Mouse (Mus musculus) gastrocnemius, postnatal 25 days (tissue): Measurements from ENCODE around the gene Ephb2. TPM values are rescaled to one million over a fixed set of nuclear protein-coding genes. Genes with fewer than 3 reads are reported as not detected.
A peak's percentile ranks its signal among the peaks of the same experiment; 100 is the strongest.

Experiments
- DNase-seq: peaks from one replicate; pipeline ENCODE4 v3.0.0; 2022
- long read RNA-seq, 2 experiments: library from polyadenylated mRNA; stranded (forward); transcript quantifications; one replicate each; pipeline ENCODE4 v2.0.0; 2021
- total RNA-seq, 2 experiments: library from RNA; stranded (reverse); gene quantifications; 1 replicate in 1 of 2; 2 replicates in 1 of 2; pipeline ENCODE4 v1.2.3; 2021

Gene Ephb2
- total RNA-seq: 1 to 10 TPM in 1 of 2 experiments, under 1 TPM in 1; 1.00 to 1.2 TPM
- long read RNA-seq, experiment 1: 0 reads
- long read RNA-seq, experiment 2, partial matches to known transcripts: 0 of 1 reads
- long read RNA-seq, experiment 2, other reads (novel, unspliced or antisense): 1 of 1 reads

GRCm38 (mm10) chr4:136835621-136836386 is at the start of gene Ephb2:
Ephb2 (minus strand) TSS chr4:136835988.
- DNase-seq: peak; percentile 53

DNA sequence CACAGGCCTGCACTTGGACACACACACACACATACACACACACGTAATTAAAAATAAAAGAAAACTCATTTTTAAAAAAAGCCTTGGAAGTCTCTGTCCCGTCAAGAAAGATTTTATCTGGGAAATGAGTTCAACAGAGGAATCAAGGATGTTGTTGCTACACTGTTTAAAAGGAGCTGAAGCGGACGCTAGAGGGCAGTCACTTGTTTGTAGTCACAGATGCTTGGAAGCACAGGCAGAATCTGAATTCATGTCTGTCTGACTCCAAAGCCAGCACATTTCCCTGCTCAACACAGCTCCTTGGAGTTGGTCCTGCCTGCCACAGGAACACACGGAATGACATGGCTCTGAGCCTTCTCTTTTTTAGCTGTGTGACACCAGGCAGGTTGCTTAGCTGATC is 42.8 kb upstream of the Ephb2 start:
- DNase-seq: no peak

GRCm38 (mm10) chr4:136878171-136878570 is 42.4 kb upstream of the Ephb2 start:
- no peak for DNase-seq

- no peak for DNase-seq
Measured at GRCm38 (mm10) chr4:136876971-136877370, 41.2 kb upstream of the Ephb2 start.

DNA sequence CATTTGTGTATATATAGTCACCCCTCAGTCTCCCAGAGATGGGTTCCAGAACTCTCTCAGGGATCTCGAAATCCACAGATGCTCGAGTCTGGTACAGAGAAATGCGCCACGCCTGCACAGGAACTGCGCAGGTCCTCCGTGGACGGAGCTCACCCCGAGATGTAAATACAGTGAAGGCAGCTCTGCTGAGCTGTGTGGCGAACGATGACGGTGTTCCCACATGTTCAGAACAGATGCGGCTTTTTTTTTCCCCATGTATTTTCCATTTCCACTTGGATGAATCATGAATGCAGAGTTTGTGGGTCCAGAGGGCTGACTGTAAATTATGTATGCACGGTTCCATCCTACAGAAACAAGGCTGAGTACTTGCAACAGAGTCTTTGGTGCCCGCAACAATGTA is 39.2 kb upstream of the Ephb2 start:
- DNase-seq: no peak

GRCm38 (mm10) chr4:136868371-136868770 is 32.6 kb upstream of the Ephb2 start:
- no peak for DNase-seq

DNA sequence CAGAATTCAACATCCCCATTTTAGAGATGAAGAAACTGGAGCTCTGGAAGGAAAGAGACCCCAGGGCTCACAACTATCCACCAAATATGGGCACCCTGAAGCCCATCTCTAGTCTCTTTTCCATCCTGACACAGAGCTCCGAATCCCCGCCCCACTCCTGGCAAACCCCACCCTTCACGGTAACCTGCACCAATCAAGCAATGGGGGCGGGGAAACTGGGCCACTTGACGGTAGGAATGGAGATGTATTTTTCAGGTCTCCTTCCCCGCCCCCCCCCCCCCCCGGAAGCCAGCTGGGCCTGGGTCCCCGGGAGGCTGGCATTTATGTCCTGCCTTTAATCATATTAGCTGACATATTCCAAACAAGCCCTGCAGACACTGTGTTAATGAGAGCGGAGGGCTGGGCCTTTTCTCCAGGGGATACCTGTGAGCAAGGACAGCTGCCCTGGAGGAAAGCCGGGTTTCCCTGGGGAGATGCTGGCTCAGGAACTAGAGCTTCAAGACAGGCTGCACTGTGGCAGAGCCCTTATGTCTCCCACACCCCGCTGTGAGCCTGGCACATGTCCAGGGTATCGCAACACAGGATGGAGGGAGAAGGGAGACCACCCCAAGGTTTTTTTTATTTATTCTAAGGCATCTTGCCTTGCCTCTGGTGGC is 32.0 kb upstream of the Ephb2 start:
- DNase-seq: no peak

- no peak for DNase-seq
Measured at GRCm38 (mm10) chr4:136865531-136865930, 29.7 kb upstream of the Ephb2 start.

DNA sequence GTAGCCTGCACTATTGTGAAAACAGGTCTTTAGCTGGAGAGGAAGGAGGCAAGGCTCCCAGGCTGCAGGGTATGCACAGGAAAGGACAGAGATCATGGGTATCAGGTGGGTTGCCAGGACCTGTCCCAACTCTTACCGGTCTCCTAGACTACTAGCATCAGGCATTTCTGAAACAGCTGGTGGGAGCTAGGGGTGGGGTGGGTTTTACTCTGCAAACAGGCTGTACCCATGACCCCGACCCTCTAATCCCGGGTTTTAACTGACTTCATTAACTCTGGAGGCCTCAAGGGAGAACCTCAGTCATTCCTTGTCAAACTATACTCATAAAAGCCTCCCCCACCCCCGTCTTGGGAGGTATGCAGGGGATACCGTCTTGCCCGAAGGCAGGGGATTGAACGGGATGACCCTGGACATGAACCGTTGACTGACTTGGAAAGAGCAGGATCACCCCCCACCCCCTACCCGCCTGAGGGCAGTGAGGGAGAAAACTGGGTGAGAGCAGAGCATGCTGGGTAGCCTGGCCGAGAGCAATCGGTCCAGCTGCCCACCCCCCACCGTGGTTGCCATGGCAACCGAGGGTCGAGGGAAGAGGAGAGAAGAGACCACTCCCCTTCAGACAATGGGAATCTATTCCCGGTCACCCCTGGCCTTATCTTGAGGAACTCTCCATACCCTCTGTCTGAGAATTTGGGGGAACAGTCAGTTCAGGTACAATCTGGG is 29.1 kb upstream of the Ephb2 start:
- no peak for DNase-seq

DNA sequence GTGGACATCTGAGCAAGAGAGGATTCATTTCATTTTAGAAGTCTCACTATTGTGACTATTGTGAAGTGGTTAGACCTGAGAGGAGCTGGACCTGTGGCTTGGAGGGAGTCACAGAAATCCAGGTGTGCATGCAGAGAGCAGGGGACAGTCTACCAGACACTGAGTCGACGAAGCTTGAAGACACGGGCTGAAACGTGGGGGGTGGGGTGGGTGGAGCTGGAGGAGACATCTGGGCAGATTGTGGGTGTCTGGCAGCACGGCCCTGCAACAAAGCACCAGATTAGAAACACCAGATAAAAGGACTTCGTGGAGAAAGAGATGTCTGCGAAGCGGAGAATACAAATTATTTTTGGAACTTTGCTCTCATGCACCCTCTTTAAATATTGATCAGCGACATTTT is 27.7 kb upstream of the Ephb2 start:
- no peak for DNase-seq

GRCm38 (mm10) chr4:136862411-136862810 is 26.6 kb upstream of the Ephb2 start:
- no peak for DNase-seq

GRCm38 (mm10) chr4:136861806-136862205 is 26.0 kb upstream of the Ephb2 start:
- no peak for DNase-seq

GRCm38 (mm10) chr4:136860022-136860421 is 24.2 kb upstream of the Ephb2 start:
- no peak for DNase-seq

DNA sequence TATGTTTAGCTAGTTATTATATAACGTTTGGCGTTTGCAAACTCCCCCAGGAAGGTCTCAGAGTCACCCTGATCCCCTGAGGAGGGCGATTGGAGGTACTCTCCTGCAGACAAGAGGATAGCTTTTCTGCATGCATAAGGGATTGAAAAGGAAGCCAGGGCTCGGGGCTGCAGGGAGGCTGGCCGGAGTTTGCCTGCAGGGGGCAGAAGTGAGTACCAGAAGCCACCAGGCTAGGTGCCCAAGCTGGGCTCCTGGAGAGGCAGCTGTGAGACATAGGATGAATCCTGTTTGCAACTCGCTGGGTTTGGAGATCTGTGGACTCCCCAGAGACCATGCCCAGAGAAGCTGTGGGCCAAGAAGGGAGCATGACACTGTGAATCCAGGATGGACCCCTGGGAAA is 19.3 kb upstream of the Ephb2 start:
- no peak for DNase-seq

- DNase-seq: no peak
Measured at GRCm38 (mm10) chr4:136852989-136853388, 17.2 kb upstream of the Ephb2 start.

DNA sequence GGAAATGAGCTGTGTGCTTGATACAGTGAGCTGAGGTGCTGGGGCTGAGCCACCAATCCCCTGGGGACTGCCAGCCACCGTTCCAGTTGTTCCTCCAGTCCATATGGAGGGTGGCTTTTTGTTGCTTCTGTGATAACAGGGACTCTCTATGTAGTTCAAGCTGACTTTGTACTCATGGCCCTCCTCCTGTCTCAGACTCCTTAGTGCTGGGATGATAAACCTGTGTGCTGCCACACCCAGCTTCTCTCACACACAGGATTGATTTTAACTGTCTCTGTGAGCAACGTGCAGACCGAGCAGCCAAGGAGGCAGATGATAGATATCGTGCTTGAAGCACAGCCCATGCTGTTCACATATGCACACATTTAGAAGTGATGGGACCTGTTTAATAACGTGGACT is 16.3 kb upstream of the Ephb2 start:
- DNase-seq: no peak

DNA sequence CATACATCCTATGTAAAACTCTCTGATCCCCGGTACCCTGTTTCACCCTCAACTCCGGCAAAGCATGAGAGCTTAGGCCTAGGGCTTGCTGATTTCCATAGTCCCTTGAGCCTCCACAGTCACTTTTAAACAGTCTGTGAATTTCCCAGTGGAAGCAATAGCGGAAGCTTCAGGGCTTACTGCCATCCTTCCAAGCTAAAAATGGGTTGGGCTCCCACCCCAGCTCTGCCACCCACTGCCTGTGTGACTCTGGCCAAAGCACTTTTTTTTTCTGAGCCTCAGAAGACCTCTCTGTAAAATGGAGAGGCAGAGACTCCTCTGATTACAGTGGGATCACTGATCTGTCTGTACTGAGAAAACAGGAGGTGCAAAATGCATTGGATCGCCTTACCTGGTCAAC is 12.8 kb upstream of the Ephb2 start:
- DNase-seq: no peak

DNA sequence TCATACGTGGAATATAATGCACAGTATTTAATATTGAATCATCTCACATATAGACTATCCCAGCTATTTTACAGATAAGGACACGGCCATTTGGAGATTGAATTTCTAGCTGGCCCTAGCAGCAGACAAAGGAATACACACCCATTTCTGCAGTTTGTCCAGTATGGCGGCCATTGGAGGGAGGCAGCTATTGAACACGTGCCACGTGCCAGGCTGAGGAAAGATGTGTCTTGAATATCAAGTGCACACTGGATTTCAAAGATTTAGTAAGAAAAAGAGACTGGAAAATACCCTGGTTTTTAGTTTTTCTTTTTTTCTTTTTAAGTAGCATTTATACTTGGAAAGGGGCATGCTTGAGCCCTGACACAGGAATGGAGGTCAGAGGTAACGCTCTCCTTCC is 11.4 kb upstream of the Ephb2 start:
- no peak for DNase-seq

DNA sequence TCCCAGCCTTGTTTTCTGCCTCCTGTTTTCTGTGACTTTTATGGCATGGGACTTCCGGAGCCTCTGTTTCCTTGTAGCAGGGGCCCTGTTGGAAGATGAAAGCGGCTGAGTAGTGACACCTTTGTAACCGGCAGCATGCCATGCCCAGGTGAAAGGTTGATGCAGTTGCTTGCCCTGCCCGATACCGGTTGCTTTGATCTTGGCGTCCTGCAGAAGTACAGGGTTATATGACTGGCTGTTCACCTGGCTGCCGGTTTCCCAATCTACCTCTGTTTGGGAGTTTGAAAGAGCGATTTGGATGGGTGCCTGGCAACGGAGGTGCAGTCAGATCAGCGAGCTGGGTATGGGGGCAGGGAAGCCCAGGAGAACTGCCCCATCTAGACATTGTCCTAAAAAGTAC is 7.0 kb upstream of the Ephb2 start:
- DNase-seq: no peak

DNA sequence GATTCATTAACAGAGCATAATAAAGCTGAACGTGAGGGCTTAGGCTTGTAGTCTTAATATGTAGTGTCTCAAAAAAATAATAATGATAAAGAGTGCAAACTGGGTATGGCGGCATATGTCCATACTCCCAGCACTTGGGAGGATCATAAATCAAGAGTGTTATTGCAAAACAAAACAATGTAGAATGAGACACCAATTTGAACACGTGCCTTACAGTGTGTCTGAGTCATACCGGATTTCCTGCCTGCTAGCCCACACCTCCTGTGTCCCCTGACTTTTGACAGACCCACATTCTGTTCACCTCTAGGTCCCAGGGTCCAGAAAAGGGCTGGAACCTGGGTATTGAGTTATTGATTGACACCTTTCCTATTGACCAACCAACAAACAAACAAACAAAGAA is 6.2 kb upstream of the Ephb2 start:
- DNase-seq: no peak

DNA sequence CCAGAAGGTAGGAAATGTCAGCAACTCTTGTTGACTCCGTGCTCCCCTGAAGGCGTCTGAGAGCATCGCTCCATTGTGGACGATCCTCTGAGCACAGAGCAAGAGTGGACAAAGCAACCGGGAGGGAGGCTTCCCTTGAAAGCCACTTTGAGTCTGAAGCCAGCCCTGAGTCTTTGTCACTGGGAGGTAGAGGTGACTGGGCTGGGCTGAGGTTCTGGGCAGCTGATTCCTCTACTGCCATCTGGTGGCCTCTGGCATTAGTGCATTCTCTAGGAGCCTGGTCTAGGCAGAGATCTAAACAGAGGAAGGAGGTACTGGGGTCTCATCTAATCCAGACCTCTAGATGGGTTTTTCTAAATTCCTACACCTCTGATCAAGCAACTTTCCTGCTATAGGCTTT is 5.3 kb upstream of the Ephb2 start:
- peak; percentile 53 for DNase-seq

DNA sequence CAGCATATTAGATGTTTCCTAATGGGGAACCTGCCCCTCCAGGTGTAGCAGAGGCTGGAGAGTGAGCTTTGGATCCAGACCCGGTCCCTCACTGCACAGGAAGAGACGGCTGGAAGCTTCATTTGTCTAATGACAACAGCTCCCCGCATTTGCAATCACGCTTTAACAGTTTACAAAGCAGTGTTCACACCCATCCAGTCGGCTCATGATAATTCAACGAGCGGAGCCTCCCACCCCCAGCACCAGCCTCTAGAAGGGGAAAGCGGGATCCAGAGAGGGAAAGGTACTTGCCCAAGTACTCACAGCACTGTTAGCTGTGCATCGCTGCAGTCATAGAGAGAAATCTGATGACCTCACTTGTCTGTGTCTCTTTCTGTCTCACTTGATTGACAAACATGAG is 2.7 kb upstream of the Ephb2 start:
- no peak for DNase-seq

DNA sequence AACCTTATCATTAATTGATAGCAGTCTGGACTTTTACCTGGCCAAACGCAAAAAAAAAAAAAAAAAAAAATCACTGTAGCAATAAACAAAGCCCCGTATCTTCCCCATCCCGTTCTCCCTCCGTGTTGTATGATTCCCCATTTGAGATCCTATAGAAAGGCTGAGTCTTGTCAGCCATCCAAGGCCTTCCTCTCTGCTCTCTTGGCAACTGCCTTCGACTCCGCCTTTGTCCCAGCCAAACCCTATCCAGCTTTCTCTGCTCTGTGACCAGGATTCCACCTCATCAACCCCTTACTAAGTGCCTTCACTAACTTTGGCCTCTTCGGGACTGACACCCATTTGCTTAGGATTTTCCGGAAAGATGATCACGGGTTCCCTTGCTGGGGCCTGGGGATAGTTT is 2.2 kb upstream of the Ephb2 start:
- DNase-seq: no peak
